Mouse (Mus musculus) small intestine, adult 2 months (tissue): ENCODE data around the gene Whrn. TPM values are rescaled to one million over a fixed set of nuclear protein-coding genes. Genes with fewer than 3 reads are reported as not detected.

Experiments used
- H3K27ac ChIP-seq: fragments of 200-500 bp; 2 replicates; pipeline ENCODE4 v1.5.1; 2012; ENCODE audit warnings: low read depth, low read length, control low read depth, inconsistent platforms; ENCODE audit not compliant: insufficient read depth
- H3K27me3 ChIP-seq: fragments of 200-500 bp; 2 replicates; pipeline ENCODE4 v1.6.1; 2012; ENCODE audit warnings: mild to moderate bottlenecking, moderate library complexity, low read length, inconsistent platforms; ENCODE audit not compliant: control insufficient read depth, insufficient read depth
- H3K36me3 ChIP-seq: fragments of 200-500 bp; 2 replicates; pipeline ENCODE4 v1.6.1; 2012; ENCODE audit warnings: mild to moderate bottlenecking, low read length, control low read depth, inconsistent platforms; ENCODE audit not compliant: control insufficient read depth, insufficient read depth
- H3K4me1 ChIP-seq: fragments of 200-500 bp; 2 replicates; pipeline ENCODE4 v1.6.1; 2012; ENCODE audit warnings: low read length, inconsistent platforms, mixed read lengths; ENCODE audit not compliant: control insufficient read depth, insufficient read depth, insufficient read length
- H3K4me3 ChIP-seq: fragments of 200-500 bp; 2 replicates; pipeline ENCODE4 v1.5.1; 2012; ENCODE audit warnings: low read depth, mild to moderate bottlenecking, control low read depth, inconsistent platforms, low read length, moderate library complexity
- CTCF ChIP-seq: fragments of 200-500 bp; IDR thresholded peaks from 2 replicates; pipeline ENCODE4 v1.5.1; 2012; ENCODE audit warnings: low read depth, mild to moderate bottlenecking, control low read depth, inconsistent platforms, low read length, moderate library complexity, mixed read lengths; ENCODE audit not compliant: insufficient replicate concordance, insufficient read length; ENCODE audit errors: extremely low read depth
- POLR2A ChIP-seq: fragments of 200-500 bp; IDR thresholded peaks from 2 replicates; pipeline ENCODE4 v1.6.1; 2012; ENCODE audit warnings: low read depth, mild to moderate bottlenecking, control low read depth, inconsistent platforms, low read length, moderate library complexity
- WGBS: fragments of 180-500 bp; shearing (Covaris S2); methylation state at CpG from one replicate; pipeline ENCODE4 v1.1.7; 2018; 5-methylcytosine and 5-hydroxymethylcytosine counted together
- polyA plus RNA-seq: library from polyadenylated mRNA; depleted of rRNA; stranded (reverse); fragments of >200 nt; gene quantifications from 2 replicates; pipeline ENCODE4 v1.2.3, GENCODE M21; 2012

Whrn gene
- polyA plus RNA-seq, 1 experiment, result 20.2 TPM

DNA sequence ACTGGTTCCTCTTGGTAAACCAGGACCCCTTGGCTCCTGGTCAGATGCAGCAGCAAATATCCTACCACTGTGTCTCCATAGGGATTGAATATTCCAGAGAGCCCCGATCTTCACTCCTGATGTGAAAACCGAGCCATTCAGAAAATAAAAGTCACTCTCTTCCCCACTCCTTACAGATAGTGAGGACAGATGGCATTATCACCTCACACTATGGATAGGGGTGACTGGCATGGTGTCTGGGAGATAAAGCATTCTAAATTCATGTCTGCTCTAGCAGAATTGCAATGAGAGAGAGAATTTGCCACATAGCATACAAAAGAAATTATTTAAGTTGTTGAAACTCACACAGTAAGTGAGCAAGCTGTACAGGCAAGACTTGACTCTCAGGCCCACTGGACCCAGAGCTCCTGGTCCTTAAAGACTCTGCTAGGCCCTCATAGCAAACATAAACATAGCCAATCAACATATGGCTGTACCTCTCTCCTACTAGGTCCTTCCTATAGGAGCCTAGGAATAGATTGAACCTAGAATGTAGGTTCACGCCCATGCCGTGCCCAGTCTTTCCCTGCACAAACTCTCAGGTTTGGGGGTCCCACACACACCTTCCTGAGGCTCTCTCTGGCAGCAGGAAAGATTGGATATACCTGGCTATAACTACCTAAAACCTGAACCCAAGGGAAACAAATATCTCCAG lies 113.0 kb downstream of the Whrn start:
- Histone ChIP-seq H3K36me3 (peaks cover 36% of the 10 kb centered on the region), H3K4me3 (no peak overlapping the region), H3K27ac (no peak overlapping the region), H3K27me3 (no peaks in the 10 kb centered on the region), H3K4me1 (peaks cover 4% of the 10 kb centered on the region)
- WGBS, result 91% methylated on average over 4 of the region's 4 CpGs
- TF ChIP-seq CTCF (no peak), POLR2A (no peak)

DNA sequence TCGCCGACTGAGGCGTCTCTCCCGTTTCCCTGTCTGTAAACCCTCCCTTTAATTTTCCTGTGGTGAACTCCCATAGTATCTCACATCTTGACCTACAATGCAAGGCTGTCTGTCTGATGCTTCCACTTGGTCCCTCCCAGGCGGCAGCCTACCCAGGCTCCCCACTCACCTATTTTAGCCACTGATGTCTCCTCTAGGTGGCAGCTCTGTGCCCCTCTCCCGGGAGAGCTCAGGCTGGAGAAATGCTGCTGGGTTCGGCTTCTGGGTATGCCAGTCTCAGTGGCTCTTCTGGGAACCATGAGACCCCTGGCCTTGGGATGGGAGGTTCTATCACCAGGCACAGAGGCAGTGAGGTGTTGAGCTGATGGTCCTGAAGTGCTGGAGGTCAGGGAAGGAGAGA lies 118.3 kb downstream of the Whrn start:
- Histone ChIP-seq H3K4me3 (no peak overlapping the region), H3K36me3 (peaks cover 33% of the 10 kb centered on the region), H3K27ac (no peak overlapping the region), H3K4me1 (no peaks in the 10 kb centered on the region), H3K27me3 (no peaks in the 10 kb centered on the region)
- 73% methylated on average over 7 of the region's 7 CpGs for WGBS
- TF ChIP-seq POLR2A, result no peak
- peak; percentile 17; the same call in 1 of the 2 replicates for TF ChIP-seq CTCF

DNA sequence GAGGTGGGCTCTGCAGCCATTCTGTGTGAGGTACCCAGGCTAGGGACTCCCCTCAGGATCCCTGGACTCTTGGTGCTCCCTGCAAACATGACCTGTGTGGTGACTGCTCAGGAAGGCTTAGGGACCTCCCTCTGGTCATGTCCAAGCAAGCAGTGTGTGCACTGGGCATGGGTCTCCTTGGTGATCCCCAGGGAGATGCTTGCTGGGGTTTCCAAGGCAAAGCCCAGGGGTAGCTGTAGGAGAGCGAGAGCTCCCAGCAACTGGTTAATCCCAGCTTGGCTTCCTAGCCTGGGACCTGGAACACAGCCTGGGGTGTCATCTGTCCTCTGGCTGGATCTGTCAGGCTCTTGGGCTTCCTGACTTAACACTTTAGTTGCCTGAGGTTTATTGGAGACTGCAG lies 120.4 kb downstream of the Whrn start:
- Histone ChIP-seq H3K4me3 (no peak overlapping the region), H3K27me3 (no peaks in the 10 kb centered on the region), H3K36me3 (peaks cover 23% of the 10 kb centered on the region; the same call in 1 of the 2 replicates), H3K27ac (no peak overlapping the region), H3K4me1 (no peaks in the 10 kb centered on the region)
- TF ChIP-seq CTCF (no peak), POLR2A (no peak)
- 88% methylated on average over 1 of the region's 1 CpGs for WGBS

DNA sequence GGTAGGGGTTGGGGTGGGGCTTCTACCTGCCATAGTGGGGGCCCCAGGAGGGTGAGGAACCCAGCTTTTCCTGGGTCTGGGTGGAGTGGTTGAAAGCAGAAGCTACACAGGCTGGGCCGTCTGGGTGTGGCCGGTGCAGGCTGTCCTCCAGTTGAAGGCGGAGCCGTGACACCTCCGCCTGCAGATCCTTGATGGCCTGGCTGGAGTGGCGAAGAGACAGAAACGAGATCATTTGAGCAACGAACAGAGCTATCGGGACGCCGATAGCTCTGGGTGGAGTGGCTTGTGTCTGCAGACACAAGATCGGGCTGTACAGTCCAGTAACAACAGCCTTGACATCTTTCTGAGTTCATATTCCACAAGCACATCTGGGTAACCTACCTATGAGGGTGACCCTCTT lies 121.5 kb downstream of the Whrn start:
- Histone ChIP-seq H3K36me3 (peaks cover 21% of the 10 kb centered on the region; the same call in 1 of the 2 replicates), H3K27me3 (no peaks in the 10 kb centered on the region), H3K27ac (no peak overlapping the region), H3K4me1 (no peaks in the 10 kb centered on the region), H3K4me3 (no peak overlapping the region)
- no peak for TF ChIP-seq POLR2A
- no peak for TF ChIP-seq CTCF
- 66% methylated on average over 12 of the region's 12 CpGs for WGBS

DNA sequence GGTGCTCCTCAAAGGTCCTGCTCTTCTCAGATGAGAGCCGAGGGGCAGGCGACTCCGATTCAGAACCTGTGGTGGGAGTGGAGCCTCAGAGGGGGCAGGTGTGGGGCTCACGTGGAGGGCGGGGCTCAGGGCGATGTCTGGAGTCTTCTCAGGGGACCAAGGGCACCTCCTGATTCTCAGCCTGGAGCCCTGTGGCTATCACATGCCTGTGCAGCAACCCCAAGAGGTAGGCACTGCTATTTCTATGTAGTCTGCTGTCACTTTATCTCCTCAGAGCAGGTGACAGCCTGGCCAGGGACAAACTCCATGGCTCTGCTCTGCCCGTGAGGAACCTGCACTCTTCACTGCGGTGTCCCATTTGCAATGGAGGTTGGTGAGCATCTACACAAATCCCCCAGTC lies 122.4 kb downstream of the Whrn start:
- no peaks in the 10 kb centered on the region for H3K4me1 ChIP-seq
- peaks cover 19% of the 10 kb centered on the region; the same call in 1 of the 2 replicates for H3K36me3 ChIP-seq
- no peaks in the 10 kb centered on the region for H3K27me3 ChIP-seq
- WGBS, result 80% methylated on average over 8 of the region's 8 CpGs
- no peak overlapping the region for H3K27ac ChIP-seq
- TF ChIP-seq CTCF, result no peak
- no peak for TF ChIP-seq POLR2A
- no peak overlapping the region for H3K4me3 ChIP-seq

DNA sequence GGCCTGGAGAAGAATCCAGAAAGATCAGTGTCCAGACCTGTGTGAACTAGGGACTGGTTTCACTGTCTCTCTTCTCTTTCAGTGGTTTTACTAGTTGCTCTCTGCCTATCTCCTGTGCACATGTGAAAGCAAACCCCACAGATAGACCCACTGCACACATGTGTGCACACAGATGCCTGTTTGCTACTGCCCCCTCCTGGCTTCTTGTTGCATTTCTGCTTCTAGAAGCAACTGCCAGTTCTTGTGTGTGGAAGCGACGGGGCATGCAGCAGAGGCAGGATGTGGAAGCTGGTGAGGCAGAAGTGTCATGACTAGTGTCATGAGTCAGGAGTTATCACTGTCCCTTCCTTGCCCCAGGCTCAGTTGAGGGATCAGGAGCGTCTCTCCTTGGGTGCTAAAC lies 123.9 kb downstream of the Whrn start:
- no peaks in the 10 kb centered on the region for H3K4me1 ChIP-seq
- H3K4me3 ChIP-seq, result no peak overlapping the region
- TF ChIP-seq CTCF (peak; percentile 56; the same call in 1 of the 2 replicates), POLR2A (no peak)
- H3K36me3 ChIP-seq, result peaks cover 17% of the 10 kb centered on the region; the same call in 1 of the 2 replicates
- no peaks in the 10 kb centered on the region for H3K27me3 ChIP-seq
- no peak overlapping the region for H3K27ac ChIP-seq
- WGBS, result 57% methylated on average over 3 of the region's 3 CpGs

DNA sequence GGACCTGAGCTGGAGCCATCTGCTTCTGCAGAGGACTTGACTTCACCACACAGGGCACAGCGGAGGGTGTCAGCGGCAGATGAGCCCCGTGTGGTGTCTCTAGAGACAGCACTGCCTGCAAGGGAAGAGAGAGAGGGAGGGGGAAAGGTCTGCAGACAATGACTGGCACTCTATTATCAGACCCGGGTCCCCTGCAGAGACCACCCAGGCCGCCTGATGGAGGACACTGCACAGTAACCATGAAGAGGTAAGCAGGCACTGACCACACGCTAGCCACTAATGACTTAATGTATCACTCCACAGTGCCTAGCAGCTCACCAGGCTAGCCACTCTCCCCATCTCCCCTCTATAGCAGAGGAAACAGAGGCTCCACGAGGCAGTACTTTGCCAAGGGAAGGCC lies 124.9 kb downstream of the Whrn start:
- Histone ChIP-seq H3K27me3 (no peaks in the 10 kb centered on the region), H3K27ac (no peak overlapping the region), H3K4me3 (no peak overlapping the region), H3K4me1 (no peaks in the 10 kb centered on the region), H3K36me3 (peaks cover 12% of the 10 kb centered on the region; the same call in 1 of the 2 replicates)
- TF ChIP-seq CTCF (no peak), POLR2A (no peak)
- WGBS, result 72% methylated on average over 7 of the region's 7 CpGs
